Mouse (Mus musculus): ENCODE results near the gene Utrn.

Gene Utrn

DNA sequence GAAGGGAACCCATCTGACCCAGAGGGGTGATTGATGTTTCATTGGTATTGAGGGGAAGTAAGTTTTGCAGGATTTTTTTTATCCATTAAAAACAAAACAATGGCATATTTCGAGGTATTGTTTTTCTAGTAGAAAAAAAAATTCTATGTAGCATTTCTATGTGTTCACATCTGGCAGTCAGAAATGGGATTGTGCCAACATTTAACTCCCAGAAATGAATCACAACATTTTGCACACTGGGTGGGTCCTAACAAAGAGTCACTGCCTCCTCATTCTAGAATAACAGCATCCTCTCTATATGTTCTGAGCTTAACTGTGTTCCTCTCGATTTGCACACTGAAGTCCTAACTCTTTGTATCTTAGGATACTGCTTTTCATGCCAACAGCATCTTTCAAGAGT is 416.5 kb downstream of the Utrn start:
- CTCF ChIA-PET, result interaction anchor here (0.6 kb wide), 1 partner anchor 121 kb away, joined by 8 read pairs; no protein-coding TSS in a partner anchor

DNA sequence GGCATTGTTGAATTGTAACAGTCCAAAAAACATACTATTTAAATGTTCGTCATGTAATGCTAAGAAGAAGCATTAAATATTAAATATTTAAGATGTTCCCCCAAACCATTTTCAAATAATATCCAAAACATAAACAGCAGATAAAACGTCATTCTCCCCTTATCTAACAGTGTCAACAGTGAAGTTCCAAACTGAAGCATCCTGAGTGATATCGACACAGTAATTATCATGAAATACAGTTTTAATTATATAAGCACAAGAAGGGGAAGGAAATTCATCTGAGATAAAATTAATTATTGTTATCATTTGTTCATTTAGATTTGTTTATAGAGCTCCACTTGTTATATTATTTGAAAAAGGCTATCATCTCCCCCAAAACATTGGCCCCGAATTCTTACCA is 425.0 kb downstream of the Utrn start:
- CTCF ChIA-PET, result no interaction called here

DNA sequence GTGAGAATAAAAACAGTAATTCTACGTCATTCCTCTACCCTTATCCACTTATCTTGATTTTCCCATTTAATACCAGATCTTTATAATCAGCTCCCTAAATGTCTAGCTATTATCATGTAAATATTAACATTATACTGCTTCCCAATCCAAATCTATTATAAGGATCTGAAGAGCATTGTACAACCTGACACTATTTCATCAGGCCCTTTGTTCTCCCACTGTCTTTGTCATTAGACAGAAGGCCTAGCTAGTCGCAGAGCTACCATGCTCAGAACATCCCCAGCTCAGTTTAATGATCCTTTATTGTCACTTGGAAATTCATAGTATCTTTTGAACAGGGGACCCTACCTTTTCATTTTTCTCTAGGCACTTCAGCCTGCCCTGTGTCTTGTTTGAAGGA is 436.0 kb downstream of the Utrn start:
- CTCF ChIA-PET, result no interaction called here

DNA sequence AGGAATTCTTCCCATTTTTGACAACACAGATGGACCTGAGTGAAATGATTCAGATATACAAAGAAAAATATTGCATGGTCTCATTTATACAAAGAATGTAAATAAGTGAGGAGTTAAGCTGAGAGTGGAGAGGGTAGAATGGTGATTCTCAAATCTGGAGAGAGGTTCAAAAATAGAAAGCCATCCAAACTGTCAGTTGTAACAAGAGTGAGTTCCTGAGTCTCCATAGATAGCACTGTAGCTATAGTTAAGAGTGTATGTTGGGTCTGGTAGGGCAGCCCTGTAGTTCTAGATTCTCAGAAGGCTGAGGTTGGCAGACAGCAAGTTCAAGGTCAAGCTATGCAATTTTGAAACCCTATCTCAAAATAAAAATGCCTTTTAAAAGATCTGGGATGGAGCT is 438.8 kb downstream of the Utrn start:
- CTCF ChIA-PET, result no interaction called here

DNA sequence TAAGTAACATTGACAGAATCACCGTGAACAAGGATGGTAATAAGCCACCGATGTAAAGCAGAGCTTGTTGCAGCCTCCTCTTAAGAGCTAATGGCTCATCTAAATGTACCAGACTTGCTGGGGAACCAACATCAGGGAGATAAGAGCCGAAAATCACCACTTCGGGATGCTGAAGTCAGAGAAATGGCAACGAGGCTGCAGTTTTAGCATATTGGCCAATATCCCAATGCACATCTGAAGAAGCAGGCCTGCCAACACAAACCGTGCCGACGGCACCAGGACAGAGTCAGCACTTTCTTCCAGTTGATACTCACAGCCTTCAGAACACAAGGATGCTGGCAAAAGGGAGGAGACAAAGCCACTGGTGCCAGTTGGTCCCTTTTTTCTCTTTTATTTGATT is 442.3 kb downstream of the Utrn start:
- CTCF ChIA-PET, result no interaction called here

DNA sequence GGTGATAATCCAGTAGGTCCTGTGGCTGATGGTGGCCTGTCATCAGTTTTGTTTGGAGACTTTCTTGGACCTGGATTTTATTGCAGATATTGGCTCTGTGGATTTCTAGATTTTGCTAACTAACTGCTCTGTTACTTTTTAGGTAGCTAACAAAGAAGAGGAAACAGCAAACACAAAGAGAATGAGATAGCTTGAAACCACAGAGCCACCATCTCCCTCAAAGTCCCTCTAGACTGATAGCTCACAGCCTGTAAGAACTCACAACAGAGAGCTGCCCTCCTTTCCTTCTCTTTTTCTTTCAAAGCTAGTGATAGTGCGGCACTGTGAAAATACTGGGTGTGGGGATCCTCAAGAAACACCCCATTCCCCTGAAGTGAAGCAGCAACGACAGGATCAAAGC is 444.2 kb downstream of the Utrn start:
- CTCF ChIA-PET, result no interaction called here

DNA sequence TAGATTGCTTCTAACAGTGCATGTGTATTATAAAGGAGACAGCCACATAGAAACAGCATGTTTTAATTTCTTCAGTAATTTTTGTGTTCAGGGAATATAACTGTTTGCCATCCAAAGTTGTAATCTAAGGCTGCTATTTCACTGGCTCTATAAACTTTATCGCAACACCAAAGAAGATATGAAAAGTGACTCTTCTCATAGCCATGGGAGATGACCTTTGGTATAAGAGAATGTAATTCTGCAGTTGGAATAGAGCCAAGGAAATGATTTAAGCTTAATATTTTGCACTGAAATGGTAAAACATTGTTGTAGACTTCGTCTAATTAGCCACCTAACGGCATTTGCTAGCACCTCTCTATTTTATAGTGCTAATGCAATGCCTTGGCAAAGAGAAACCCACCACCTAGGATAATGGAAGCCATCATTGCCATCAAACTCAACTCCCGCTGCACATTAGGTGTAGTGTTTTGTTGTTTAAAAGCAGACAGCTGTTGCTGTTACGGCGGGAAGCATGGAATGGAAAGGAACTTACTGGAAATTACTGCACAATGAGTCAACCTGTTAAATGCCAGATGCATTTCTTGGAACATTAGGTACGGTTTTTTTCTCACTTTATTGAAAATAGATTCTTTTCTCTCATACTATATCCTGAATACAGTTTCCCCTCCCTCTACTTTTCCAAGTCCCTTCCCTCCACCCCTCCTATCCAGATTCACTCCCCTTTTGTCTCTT is 445.0 kb downstream of the Utrn start:
- CTCF ChIA-PET, result no interaction called here

DNA sequence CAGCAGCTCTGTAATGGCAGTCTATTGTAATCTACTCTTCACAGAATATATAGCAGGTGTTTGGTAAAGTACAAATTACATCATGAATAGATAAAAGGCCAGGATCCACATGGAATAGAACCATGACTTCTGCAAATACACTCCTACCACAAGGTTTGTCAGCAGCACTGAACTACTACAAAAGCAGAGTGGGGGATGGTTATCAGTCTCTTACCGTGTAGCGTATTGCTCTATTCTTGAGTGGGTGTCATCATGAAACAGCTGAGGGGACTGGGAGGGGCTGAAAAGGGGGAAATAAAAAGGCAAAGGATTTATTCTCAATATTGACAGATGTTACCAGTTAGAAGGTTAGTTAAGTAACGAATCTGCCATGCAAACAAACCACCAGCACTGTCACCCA is 454.2 kb downstream of the Utrn start:
- CTCF ChIA-PET, result no interaction called here

DNA sequence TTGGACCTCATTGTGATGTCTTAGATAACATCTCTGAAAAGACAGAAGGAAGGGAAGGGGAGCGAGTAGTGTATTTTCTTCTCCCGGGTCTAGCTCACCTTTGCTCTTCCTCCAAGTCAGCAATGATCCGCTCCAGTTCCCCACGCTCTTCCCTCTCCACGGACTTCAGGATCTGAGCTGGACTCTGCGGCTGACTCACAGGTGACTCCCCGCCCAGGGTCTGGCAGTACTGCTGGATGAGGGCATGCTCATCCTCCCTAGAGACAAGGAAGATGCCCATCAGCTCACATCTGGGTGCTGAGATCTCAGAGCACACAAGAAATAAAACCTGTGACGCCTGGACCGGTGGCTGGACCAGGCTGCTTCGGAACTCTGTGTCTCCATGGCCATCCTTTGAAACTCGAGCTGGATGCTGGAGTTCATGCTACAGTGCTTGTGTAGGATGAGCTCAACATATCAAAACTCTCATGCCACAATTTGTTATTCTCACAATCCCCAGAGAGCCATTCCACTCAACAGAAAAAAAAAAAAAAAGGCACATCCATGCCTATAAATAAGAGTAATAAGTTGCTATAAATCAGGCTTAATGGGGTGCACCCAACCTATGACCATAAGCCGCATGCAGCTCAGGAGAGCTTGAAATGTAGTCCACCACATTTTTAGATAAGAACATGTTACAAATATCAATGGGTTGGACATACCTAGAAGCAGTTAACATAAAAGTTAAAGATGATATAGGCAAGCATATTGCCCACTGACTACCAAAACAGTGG is 462.6 kb downstream of the Utrn start:
- CTCF ChIA-PET, result no interaction called here

DNA sequence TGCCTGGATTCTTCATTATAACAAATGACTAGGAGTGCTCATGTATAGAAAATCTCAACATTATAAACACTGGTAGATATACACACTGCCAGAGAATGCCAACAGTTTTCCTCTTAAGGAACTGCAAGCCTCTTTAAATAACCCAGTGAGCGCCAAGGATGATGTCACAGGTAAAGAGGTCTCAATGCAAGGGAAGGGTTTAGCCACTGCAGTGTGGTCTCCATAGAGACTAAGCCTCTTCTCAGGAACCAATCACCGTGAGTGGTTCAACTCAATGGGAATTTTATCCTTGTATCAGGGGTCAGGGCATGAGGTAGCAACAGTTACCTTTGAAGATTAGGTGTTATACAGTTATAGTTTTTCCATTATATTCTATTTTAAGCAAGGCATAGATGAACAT is 469.7 kb downstream of the Utrn start:
- CTCF ChIA-PET, result no interaction called here

DNA sequence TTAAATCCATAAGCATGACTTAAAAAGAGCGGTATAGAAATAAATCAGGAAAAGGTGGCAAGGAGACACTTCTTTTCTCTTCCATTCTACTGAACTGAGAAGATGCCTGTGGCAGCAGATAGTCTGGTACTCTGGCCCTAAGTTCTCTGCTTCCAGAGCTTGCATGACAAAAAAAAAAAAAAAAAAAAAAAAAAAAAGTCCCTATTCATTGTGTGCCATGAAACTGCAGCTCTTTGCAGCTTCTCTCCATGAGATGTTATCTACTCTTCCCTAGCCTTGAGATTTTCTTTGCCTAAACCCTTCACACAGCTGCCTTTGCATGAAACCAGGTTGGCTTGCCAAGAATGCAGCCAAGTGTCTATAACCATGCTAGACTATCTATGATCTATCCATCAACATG is 489.0 kb downstream of the Utrn start:
- CTCF ChIA-PET, result no interaction called here

DNA sequence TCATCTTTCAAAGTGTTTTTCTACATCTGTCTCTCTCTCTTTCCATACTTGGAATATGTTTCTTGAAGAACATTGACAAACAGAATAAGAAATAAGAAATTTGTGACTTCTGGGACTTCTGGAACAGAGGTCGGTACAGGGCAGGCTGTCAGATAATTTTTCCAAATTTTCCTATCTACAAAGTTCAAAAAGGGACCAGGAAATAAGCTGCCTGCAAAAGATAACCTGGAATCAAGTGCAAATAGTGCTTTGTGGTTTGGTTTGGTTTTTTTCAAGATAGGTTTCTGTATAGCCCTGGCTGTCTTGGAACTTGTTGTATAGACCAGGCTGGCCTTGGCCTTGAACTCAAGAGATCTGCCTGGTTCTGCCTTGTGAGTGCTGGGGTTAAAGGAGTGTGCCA is 490.0 kb downstream of the Utrn start:
- CTCF ChIA-PET, result no interaction called here

DNA sequence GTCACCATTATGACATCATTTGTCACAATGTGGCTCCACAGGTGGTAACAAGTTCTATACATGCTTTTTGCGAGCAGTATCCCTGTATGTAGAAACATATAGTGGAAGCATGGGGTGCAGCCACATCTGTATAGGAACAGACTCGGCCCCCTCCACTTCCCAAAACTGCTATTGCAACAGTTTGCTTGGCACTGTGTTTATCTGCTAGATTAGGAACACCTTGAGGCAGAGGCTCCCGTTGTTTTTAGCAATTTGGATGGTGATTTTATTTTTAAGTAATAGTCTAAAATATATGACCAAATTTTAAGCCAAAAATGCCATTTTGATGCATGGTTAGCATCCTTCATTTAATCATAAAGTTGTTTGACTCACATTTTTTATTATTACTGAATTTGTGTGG is 491.4 kb downstream of the Utrn start:
- CTCF ChIA-PET, result no interaction called here

DNA sequence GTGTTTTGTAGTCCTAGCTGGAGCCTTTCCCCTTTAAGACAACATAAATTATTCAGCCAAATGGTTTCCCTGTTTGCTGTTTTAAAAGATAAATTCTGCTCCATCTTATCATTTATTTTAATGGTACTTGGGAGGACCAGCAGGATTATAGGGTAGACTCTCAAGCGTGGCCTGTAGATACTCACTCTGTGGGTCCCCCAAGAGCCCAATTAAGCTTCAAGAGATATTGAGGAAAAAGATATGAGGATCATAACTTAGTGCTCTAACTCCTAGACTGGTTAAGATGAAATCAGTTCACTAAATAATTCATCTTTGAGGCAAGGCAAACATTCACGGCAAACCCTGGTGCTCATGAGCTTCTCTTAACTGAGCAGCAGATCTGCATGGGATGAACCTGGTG is 493.1 kb downstream of the Utrn start:
- CTCF ChIA-PET, result no interaction called here

DNA sequence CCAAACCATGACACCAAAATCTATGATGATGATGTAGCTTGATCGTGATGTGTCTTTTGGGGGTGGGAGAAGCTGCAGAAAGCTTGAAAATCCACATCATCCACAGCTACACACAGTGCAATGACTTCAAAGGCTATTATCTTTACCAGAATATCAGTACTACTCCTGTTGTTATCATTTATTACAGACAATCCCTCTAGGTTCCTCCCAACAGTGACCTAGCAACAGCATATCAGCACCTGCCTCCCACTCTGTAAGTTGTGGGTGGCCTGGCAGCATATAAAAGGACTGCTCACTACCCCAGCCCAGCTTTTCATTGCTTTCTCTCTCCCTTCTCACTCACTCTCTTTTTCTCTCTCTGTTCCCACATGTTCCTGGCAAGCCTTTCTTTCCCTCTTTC is 494.4 kb downstream of the Utrn start:
- CTCF ChIA-PET, result no interaction called here

DNA sequence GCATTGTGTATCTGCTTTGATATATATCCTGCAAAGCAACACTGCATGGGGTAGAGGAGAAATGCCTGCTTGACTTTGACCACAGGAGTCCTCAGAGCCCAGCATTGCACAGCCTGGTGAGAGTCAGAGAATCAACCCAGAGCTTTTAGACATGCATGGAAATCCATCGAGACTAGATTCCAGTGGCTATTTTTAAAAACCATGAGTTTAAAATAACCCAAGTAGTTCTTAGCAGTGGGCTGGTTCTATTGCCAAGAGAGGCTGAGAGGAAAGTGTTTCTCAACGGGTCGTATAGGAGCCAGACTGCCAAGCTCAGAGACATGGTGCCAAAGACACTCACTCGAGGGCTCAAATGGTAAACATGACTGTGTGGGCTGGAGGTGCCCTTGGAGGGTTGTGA is 514.6 kb downstream of the Utrn start:
- CTCF ChIA-PET, result no interaction called here

DNA sequence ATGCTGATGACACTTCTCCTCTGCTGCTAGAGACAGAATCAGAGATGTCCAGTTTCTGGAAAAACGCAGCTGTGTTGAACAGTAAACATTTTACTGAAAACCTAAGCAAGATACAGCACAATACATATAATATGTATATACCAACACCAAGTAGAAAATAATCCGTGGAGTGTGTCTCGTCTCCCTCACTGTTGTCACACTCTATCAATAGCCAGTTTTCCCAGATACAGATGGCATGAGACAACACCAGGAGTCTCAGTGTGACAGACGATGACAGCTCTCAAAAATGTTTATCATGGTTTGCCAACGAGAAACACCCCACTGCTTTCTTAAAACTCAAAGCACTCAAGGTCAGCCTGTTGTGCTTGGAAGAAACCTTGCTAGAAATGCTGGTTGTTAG is 515.1 kb downstream of the Utrn start:
- CTCF ChIA-PET, result no interaction called here

DNA sequence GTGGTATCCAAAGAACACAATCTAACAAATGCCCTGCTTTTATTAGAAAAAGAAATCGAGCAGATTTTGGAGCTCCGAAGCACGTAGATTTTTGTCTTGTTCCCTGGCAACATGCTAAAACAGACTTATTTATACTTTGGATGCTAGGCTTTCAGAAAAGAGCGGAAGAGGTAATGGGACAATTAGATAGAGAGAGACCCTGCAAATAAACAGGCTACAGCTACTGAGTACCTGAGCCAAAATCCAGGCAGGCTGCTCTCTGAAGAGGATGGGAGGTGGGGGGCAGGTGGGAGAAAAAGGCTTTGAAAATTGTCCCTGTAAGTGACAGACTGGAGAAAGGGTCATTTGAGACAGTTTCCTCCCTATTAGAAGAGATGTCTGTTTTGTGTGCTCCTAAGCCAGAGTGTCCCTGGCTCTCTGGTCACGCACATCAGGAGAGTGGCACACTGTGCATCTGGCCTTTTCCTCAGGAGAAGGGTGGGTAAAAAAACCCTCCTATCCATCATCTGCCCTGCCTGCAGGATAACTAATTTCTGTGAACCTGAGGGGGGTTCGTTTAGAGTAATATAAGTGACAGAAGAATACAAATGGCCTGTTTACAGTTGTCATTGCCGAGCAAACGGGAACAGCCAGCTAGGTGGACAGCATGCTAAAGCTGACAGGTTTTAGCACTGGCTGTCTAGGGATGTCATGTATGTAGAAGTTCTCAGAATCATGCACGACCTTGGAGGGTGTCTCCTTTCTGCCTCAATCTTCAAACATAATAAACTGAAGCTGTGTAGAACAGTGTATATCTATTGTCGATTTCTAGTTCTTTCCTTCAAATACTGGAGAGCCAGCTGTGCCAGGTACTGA is 529.2 kb downstream of the Utrn start:
- CTCF ChIA-PET, result no interaction called here

DNA sequence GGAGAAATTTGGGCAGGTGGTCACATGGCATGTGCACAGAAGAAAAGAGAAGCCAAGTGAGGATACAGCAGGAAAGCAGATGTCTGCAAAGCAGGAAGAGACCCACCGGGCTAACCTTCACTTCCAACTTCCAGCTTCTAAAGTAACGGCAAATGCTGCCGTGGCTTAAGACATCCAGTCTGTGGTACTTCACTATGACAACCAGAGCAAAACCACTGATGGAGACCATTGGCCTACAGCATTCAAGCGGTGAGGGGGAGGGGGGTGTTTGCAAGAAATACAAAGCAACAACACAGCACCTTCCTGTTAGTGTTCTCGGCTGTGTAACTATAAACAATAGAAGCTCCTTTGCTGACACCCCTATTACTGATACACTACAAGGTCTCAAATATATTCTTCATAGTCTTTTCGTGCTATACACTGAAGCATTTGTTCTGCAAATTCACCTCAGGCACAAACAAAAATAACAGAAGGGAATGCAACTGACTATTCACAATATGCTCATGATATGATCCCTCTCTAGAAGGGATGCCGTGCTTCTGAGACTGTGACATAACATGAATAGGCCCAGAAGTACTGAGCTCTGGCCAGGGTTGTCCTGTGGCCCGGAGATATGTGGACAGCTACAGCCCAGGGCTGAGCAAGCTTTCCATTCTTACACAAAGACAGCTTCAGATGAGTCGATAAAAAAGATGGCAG is 530.0 kb downstream of the Utrn start:
- CTCF ChIA-PET, result no interaction called here

Measured in spleen, embryonic (tissue).